Mouse (Mus musculus): ENCODE results near the gene Serpinb12. TPM values are rescaled to one million over a fixed set of nuclear protein-coding genes. Genes with fewer than 3 reads are reported as not detected.

The Serpinb12 gene
- polyA plus RNA-seq, 1 experiment from 2014 or later = 1.3 TPM

GRCm38 (mm10) chr1:107001754-107002153 is 67.5 kb downstream of the Serpinb12 start:
- no peaks in the 10 kb centered on the region for H3K9me3 ChIP-seq
- H3K4me3 ChIP-seq = no peak overlapping the region
- 77% methylated on average over 2 of the region's 2 CpGs for WGBS
- no peaks in the 10 kb centered on the region for H3K36me3 ChIP-seq
- no peak overlapping the region for H3K4me2 ChIP-seq
- ATAC-seq (ENCODE audit: insufficient number of reproducible peaks, insufficient read depth, low FRiP score, low TSS enrichment, low read depth) = no peak
- H3K9ac ChIP-seq = no peak overlapping the region
- H3K27ac ChIP-seq = no peak overlapping the region
- no peaks in the 10 kb centered on the region for H3K27me3 ChIP-seq
- no peaks in the 10 kb centered on the region for H3K4me1 ChIP-seq

- ATAC-seq (ENCODE audit: insufficient number of reproducible peaks, insufficient read depth, low FRiP score, low TSS enrichment, low read depth) = 0 out of 2 replicates have a peak, but pooled peaks have one; percentile 59
- 68% methylated on average over 3 of the region's 3 CpGs for WGBS
These were observed 72.1 kb downstream of the Serpinb12 start for GRCm38 (mm10) chr1:107006316-107006715.

More at GRCm38 (mm10) chr1:107006316-107006715, 72.1 kb downstream of the Serpinb12 start:
- Histone ChIP-seq H3K27ac (no peak overlapping the region), H3K36me3 (no peaks in the 10 kb centered on the region), H3K4me1 (no peaks in the 10 kb centered on the region), H3K4me3 (no peak overlapping the region), H3K9ac (no peak overlapping the region), H3K9me3 (no peaks in the 10 kb centered on the region), H3K4me2 (no peak overlapping the region), H3K27me3 (no peaks in the 10 kb centered on the region)

Other genes with a start within 250 kb of the Serpinb12 start
- gene Bcl2, start 220.2 kb upstream of the Serpinb12 start, polyA plus RNA-seq (2015; fragmentation: Nextera tagmentation; extraction: Ambion mirVana) = 23.7 and 29.1 TPM in 2 replicates
- 17.0 and 19.7 TPM in 2 replicates for gene Kdsr, start 174.7 kb upstream of the Serpinb12 start, polyA plus RNA-seq (2015; fragmentation: Nextera tagmentation; extraction: Ambion mirVana)
- 62.1 and 64.9 TPM in 2 replicates for gene Vps4b, start 137.7 kb upstream of the Serpinb12 start, polyA plus RNA-seq (2015; fragmentation: Nextera tagmentation; extraction: Ambion mirVana)
- 11.2 and 13.4 TPM in 2 replicates for gene Serpinb5, start 73.3 kb upstream of the Serpinb12 start, polyA plus RNA-seq (2015; fragmentation: Nextera tagmentation; extraction: Ambion mirVana)
- not detected in 2 replicates for gene Serpinb13, start 46.5 kb downstream of the Serpinb12 start, polyA plus RNA-seq (2015; fragmentation: Nextera tagmentation; extraction: Ambion mirVana)
- 5.9 and 7.2 TPM in 2 replicates for gene Serpinb3a, start 117.9 kb downstream of the Serpinb12 start, polyA plus RNA-seq (2015; fragmentation: Nextera tagmentation; extraction: Ambion mirVana)
- gene Serpinb3d, start 149.1 kb downstream of the Serpinb12 start, polyA plus RNA-seq (2015; fragmentation: Nextera tagmentation; extraction: Ambion mirVana) = not detected in 2 replicates

All from embryonic facial prominence, embryonic 13.5 days (tissue).